Mouse (Mus musculus): ENCODE measurements around the gene Nrxn1. TPM values are rescaled to one million over a fixed set of nuclear protein-coding genes. Genes with fewer than 3 reads are reported as not detected.

Gene Nrxn1
- polyA plus RNA-seq, 1 experiment from 2014 or later: 2.0 TPM

DNA sequence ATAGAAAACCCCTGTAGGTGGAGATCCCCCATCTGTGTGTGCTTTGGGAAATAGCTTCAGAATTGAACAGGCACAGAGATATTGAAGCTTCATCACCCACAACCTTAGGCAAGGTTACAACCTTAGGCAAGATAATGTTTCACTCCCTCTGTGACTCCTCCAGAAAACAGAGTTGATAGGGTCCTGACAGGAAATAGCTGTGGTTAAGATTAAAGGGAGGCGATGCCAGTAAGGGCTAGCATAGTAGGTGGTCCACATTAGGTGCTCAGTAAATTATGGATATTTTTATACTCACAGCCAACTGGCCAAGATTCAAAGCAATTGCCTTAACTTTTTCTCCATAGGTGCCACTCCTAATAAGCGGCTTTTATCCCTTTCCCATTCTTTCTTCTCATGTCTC lies 284.6 kb downstream of the Nrxn1 start:
- 62% methylated on average over 2 of the region's 2 CpGs for WGBS
- no peak overlapping the region for H3K4me2 ChIP-seq (ENCODE audit: low read length)
- no peaks in the 10 kb centered on the region for H3K4me1 ChIP-seq (ENCODE audit: control insufficient read depth in 2 of 2, insufficient read depth in 2 of 2, low read length in 2 of 2)
- no peak for ATAC-seq (ENCODE audit: insufficient number of reproducible peaks, insufficient read depth, low FRiP score, low read depth)
- H3K27me3 ChIP-seq (ENCODE audit: control insufficient read depth, insufficient read depth, low read length): no peaks in the 10 kb centered on the region
- H3K36me3 ChIP-seq (ENCODE audit: control insufficient read depth, insufficient read depth, low read length): no peaks in the 10 kb centered on the region
- H3K9ac ChIP-seq (ENCODE audit: low read length): no peak overlapping the region
- H3K9me3 ChIP-seq (ENCODE audit: control insufficient read depth, low read length): no peaks in the 10 kb centered on the region
- H3K27ac ChIP-seq (replicated peaks in 1 of 2; ENCODE audit: control insufficient read depth in 1 of 2, insufficient read depth in 1 of 2, low read depth in 2 of 2, low read length in 2 of 2): no peak overlapping the region
- no peak overlapping the region for H3K4me3 ChIP-seq (ENCODE audit: control insufficient read depth in 1 of 2, insufficient read depth in 1 of 2, low read depth in 1 of 2, low read length in 2 of 2)

DNA sequence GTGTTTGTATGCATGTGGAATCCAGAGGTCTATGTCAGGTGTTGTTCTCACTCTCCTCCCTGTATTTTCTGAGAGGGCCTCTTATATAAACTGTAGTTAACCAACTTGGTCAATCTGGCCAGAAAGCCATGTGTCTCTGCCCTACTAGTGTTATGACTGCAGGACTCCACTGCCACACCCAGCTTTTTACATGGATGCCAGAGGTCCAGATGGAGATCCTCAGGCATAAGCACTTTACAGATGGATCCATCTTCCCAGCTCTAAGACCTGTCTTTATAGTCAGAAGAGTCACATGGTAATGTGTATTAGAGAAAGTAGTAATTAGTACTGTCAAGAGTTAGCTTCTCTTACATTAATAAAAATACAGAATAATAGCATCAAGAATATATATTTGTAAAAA lies 285.7 kb downstream of the Nrxn1 start:
- Histone ChIP-seq H3K4me2 (ENCODE audit: low read length) (no peak overlapping the region), H3K27me3 (ENCODE audit: control insufficient read depth, insufficient read depth, low read length) (no peaks in the 10 kb centered on the region), H3K9me3 (ENCODE audit: control insufficient read depth, low read length) (no peaks in the 10 kb centered on the region), H3K4me1 (ENCODE audit: control insufficient read depth in 2 of 2, insufficient read depth in 2 of 2, low read length in 2 of 2) (no peaks in the 10 kb centered on the region), H3K36me3 (ENCODE audit: control insufficient read depth, insufficient read depth, low read length) (no peaks in the 10 kb centered on the region), H3K27ac (replicated peaks in 1 of 2; ENCODE audit: control insufficient read depth in 1 of 2, insufficient read depth in 1 of 2, low read depth in 2 of 2, low read length in 2 of 2) (no peak overlapping the region), H3K9ac (ENCODE audit: low read length) (no peak overlapping the region), H3K4me3 (ENCODE audit: control insufficient read depth in 1 of 2, insufficient read depth in 1 of 2, low read depth in 1 of 2, low read length in 2 of 2) (no peak overlapping the region)
- ATAC-seq (ENCODE audit: insufficient number of reproducible peaks, insufficient read depth, low FRiP score, low read depth): no peak

DNA sequence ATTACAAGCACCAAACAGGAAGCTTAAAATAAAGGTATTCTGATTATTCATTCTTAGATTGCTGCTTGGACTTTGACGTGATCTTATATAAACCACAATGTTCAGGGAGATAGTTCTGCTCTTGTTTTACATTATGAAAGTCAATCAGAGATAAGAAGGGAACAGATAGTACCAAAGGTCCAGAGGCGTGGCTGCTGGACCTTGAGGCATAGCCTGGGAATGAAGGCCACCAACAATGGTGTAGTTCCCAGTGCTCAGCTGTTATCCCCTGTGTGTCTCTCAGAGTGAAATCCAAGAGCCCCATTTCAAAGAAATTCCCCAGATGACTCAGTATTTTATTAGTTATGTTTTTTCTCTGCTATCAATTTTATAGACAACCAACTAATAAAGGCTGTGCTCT lies 294.2 kb downstream of the Nrxn1 start:
- no peak overlapping the region for H3K9ac ChIP-seq (ENCODE audit: low read length)
- H3K4me1 ChIP-seq (ENCODE audit: control insufficient read depth in 2 of 2, insufficient read depth in 2 of 2, low read length in 2 of 2): no peaks in the 10 kb centered on the region
- no peak overlapping the region for H3K4me3 ChIP-seq (ENCODE audit: control insufficient read depth in 1 of 2, insufficient read depth in 1 of 2, low read depth in 1 of 2, low read length in 2 of 2)
- no peaks in the 10 kb centered on the region for H3K36me3 ChIP-seq (ENCODE audit: control insufficient read depth, insufficient read depth, low read length)
- H3K27me3 ChIP-seq (ENCODE audit: control insufficient read depth, insufficient read depth, low read length): no peaks in the 10 kb centered on the region
- ATAC-seq (ENCODE audit: insufficient number of reproducible peaks, insufficient read depth, low FRiP score, low read depth): no peak
- H3K9me3 ChIP-seq (ENCODE audit: control insufficient read depth, low read length): no peaks in the 10 kb centered on the region
- H3K4me2 ChIP-seq (ENCODE audit: low read length): no peak overlapping the region
- WGBS: 77% methylated on average over 2 of the region's 2 CpGs
- no peak overlapping the region for H3K27ac ChIP-seq (replicated peaks in 1 of 2; ENCODE audit: control insufficient read depth in 1 of 2, insufficient read depth in 1 of 2, low read depth in 2 of 2, low read length in 2 of 2)

DNA sequence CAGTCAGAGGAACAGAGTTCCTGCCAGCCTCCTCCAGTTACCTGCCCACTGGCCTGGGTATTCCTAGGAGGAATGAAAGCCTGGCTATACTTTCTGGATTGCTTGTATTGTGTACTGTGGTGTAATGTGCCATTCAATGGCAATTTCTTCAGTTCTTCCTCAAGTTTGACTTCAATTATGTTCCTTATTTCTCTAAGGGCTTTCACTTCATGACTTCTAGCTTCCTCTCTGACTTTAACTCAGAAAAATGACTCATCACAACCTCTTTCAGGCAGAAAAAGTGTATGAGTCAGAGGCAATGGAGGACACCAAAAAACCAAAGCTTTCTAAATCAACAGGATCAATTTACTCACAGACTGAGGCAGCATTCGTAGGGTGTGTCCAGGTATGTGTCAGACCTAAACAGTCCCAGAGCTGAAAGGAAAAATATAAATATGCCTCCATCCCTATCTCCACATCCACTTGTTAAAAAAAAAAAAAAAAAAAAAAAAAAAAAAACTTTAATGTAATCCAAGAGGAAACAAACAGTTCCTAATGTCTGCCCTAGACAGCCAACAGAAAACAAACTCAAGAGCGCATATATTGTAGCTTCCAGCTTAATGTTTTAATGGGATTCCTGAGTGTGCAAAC lies 295.1 kb downstream of the Nrxn1 start:
- no peak for ATAC-seq (ENCODE audit: insufficient number of reproducible peaks, insufficient read depth, low FRiP score, low read depth)
- Histone ChIP-seq H3K9me3 (ENCODE audit: control insufficient read depth, low read length) (no peaks in the 10 kb centered on the region), H3K27me3 (ENCODE audit: control insufficient read depth, insufficient read depth, low read length) (no peaks in the 10 kb centered on the region), H3K4me1 (ENCODE audit: control insufficient read depth in 2 of 2, insufficient read depth in 2 of 2, low read length in 2 of 2) (no peaks in the 10 kb centered on the region), H3K4me3 (ENCODE audit: control insufficient read depth in 1 of 2, insufficient read depth in 1 of 2, low read depth in 1 of 2, low read length in 2 of 2) (no peak overlapping the region), H3K27ac (replicated peaks in 1 of 2; ENCODE audit: control insufficient read depth in 1 of 2, insufficient read depth in 1 of 2, low read depth in 2 of 2, low read length in 2 of 2) (no peak overlapping the region), H3K9ac (ENCODE audit: low read length) (no peak overlapping the region), H3K36me3 (ENCODE audit: control insufficient read depth, insufficient read depth, low read length) (no peaks in the 10 kb centered on the region), H3K4me2 (ENCODE audit: low read length) (no peak overlapping the region)
- WGBS: 80% methylated on average over 2 of the region's 2 CpGs

DNA sequence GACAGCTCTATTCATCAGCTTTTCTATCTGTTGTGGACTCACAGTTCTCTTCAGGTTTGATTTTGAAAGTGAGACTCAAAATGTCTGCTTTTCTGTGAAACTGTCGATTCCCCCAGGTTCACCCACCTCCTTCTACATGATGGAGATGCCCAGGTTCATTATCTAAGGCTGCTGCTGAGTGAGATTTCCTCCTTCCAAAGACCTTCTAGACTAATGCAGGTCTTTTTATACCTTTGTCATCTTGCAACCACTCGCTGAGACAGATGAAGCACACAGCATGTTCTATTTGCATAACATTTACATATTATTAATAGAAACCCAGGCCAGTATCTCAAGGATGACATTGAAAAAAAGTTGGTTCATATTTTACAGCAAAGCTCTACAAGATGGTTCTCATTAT lies 295.9 kb downstream of the Nrxn1 start:
- Histone ChIP-seq H3K9me3 (ENCODE audit: control insufficient read depth, low read length) (no peaks in the 10 kb centered on the region), H3K27me3 (ENCODE audit: control insufficient read depth, insufficient read depth, low read length) (no peaks in the 10 kb centered on the region), H3K27ac (replicated peaks in 1 of 2; ENCODE audit: control insufficient read depth in 1 of 2, insufficient read depth in 1 of 2, low read depth in 2 of 2, low read length in 2 of 2) (no peak overlapping the region), H3K4me3 (ENCODE audit: control insufficient read depth in 1 of 2, insufficient read depth in 1 of 2, low read depth in 1 of 2, low read length in 2 of 2) (no peak overlapping the region), H3K4me2 (ENCODE audit: low read length) (no peak overlapping the region), H3K9ac (ENCODE audit: low read length) (no peak overlapping the region), H3K36me3 (ENCODE audit: control insufficient read depth, insufficient read depth, low read length) (no peaks in the 10 kb centered on the region), H3K4me1 (ENCODE audit: control insufficient read depth in 2 of 2, insufficient read depth in 2 of 2, low read length in 2 of 2) (no peaks in the 10 kb centered on the region)
- no peak for ATAC-seq (ENCODE audit: insufficient number of reproducible peaks, insufficient read depth, low FRiP score, low read depth)
- WGBS: 65% methylated on average over 2 of the region's 2 CpGs

DNA sequence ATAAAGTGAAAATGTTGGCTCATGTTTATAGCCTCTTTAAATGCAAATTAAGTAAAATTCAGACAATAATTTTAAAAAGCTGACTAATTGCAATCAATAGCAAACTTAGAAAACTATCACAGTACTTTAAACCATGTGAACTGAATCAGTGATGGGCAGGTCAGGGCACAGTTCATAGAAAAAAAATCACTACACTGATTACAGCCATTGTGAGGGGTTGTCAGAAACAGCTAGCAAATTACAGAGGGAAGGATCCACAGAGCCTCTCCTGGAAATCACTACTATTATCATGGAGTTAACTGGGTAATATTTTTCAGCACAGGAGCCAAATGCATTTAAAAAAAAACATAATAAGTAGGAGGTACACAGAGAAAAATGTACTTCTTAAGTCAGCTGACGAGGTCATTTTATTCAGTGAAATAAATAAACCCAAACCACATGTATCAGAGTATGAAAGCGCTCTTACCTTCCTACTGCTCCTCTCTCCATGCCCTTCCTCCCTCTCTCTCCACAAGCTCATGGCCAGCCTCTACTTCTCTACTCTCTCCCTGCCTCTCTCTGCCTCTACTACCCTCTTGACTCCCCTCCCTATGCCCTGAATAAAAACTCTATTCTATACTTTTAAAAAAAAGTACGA lies 304.3 kb downstream of the Nrxn1 start:
- ATAC-seq (ENCODE audit: insufficient number of reproducible peaks, insufficient read depth, low FRiP score, low read depth): no peak
- WGBS: 74% methylated on average over 3 of the region's 3 CpGs
- no peaks in the 10 kb centered on the region for H3K36me3 ChIP-seq (ENCODE audit: control insufficient read depth, insufficient read depth, low read length)
- H3K4me1 ChIP-seq (ENCODE audit: control insufficient read depth in 2 of 2, insufficient read depth in 2 of 2, low read length in 2 of 2): no peaks in the 10 kb centered on the region
- no peak overlapping the region for H3K4me2 ChIP-seq (ENCODE audit: low read length)
- no peaks in the 10 kb centered on the region for H3K9me3 ChIP-seq (ENCODE audit: control insufficient read depth, low read length)
- no peak overlapping the region for H3K9ac ChIP-seq (ENCODE audit: low read length)
- no peak overlapping the region for H3K4me3 ChIP-seq (ENCODE audit: control insufficient read depth in 1 of 2, insufficient read depth in 1 of 2, low read depth in 1 of 2, low read length in 2 of 2)
- no peak overlapping the region for H3K27ac ChIP-seq (replicated peaks in 1 of 2; ENCODE audit: control insufficient read depth in 1 of 2, insufficient read depth in 1 of 2, low read depth in 2 of 2, low read length in 2 of 2)
- no peaks in the 10 kb centered on the region for H3K27me3 ChIP-seq (ENCODE audit: control insufficient read depth, insufficient read depth, low read length)

DNA sequence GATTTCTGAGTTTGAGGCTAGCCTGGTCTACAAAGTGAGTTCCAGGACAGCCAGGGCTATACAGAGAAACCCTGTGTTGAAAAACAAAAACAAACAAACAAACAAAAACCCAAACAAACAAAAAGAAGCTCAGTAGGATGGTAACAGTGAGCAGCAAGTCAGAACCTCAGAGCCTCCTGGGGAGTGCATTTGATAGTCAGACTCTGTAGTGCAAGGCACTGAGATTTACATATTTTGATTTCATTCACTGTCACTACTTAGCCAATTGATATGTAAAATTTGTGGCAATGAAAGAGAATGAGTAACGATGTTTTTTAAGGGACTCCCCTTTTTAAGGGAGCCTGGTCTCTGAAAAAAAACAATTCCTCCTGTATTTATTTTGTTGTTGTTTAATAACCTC lies 304.8 kb downstream of the Nrxn1 start:
- Histone ChIP-seq H3K27me3 (ENCODE audit: control insufficient read depth, insufficient read depth, low read length) (no peaks in the 10 kb centered on the region), H3K9me3 (ENCODE audit: control insufficient read depth, low read length) (no peaks in the 10 kb centered on the region), H3K4me1 (ENCODE audit: control insufficient read depth in 2 of 2, insufficient read depth in 2 of 2, low read length in 2 of 2) (no peaks in the 10 kb centered on the region), H3K9ac (ENCODE audit: low read length) (no peak overlapping the region), H3K27ac (replicated peaks in 1 of 2; ENCODE audit: control insufficient read depth in 1 of 2, insufficient read depth in 1 of 2, low read depth in 2 of 2, low read length in 2 of 2) (no peak overlapping the region), H3K4me3 (ENCODE audit: control insufficient read depth in 1 of 2, insufficient read depth in 1 of 2, low read depth in 1 of 2, low read length in 2 of 2) (no peak overlapping the region), H3K36me3 (ENCODE audit: control insufficient read depth, insufficient read depth, low read length) (no peaks in the 10 kb centered on the region), H3K4me2 (ENCODE audit: low read length) (no peak overlapping the region)
- ATAC-seq (ENCODE audit: insufficient number of reproducible peaks, insufficient read depth, low FRiP score, low read depth): no peak
- 56% methylated on average over 1 of the region's 1 CpGs for WGBS

Data from heart, embryonic 14.5 days (tissue).